Comparison of ENCODE assay signal across 8 mouse cellular contexts in the genomic region with DNA sequence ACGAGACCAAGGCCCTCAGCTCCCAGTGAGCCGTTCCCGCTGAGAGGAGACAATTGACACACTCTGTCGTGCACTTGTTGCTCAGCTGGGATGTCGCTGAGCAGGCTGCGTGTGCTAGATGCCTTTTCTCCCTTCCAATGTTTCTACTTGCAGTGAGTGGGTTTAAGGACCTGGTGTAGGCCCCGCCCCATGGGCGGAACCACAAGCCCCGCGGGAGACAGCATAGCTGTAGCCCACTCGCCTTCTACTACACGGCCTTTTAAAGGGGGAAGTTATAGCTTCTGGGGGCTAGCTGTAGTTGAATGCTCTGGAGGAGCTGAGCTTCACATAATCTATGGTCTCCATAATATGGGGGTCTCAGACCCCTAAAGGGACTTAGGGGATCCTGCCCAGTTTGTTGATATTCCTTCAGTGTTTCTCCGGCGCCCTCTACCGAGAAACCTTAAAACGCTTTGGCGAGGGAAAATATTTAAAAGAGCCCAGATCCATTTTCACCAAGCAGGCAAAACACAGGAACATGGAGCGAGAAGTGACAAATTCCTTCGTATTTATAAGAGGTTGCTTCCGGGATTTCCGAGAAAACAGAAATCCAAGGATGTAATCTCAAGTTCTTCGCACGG. TPM values are rescaled to one million over a fixed set of nuclear protein-coding genes. Genes with fewer than 3 reads are reported as not detected.
DNase-seq lines count a peak whose midpoint lies in the region; ATAC-seq and TF ChIP-seq lines count a peak whose summit lies in the region.

No protein-coding gene starts in this region.

- intact Hi-C loops in heart, postnatal 36 days (cut with DNase I) = no loop called here

- peaks cover 11% of the 10 kb centered on the region for H3K79me2 ChIP-seq in myocyte (ENCODE audit: control insufficient read depth, insufficient read depth)

- peak; percentile 67 for DNase-seq in gastrocnemius, adult 18-20 months (ENCODE audit: low spot score)
- DNase-seq in gastrocnemius, postnatal 10 days = no peak
- DNase-seq in embryonic facial prominence, embryonic 10.5 days (ENCODE audit: low spot score) = peak; percentile 61
- DNase-seq in heart, postnatal 36 days = peak; percentile 60 to 72
- DNase-seq in limb, embryonic 14.5 days (ENCODE audit: low spot score) = peak; percentile 59
- no peak for DNase-seq in urinary bladder, adult 2 months (ENCODE audit: low spot score)

- no peak overlapping the region for H3ac ChIP-seq in myocyte (ENCODE audit: control insufficient read depth, insufficient read length)

- peak overlapping the region; percentile 6; the same call in 1 of the 2 replicates for H3K9ac ChIP-seq in limb, embryonic 14.5 days (ENCODE audit: low read depth, low read length, severe bottlenecking)

- 18% methylated on average over 23 of the region's 23 CpGs for WGBS in embryonic facial prominence, embryonic 10.5 days
- 17% methylated on average over 23 of the region's 23 CpGs for WGBS in limb, embryonic 14.5 days

- H3K27me3 ChIP-seq in E14TG2a.4 (ENCODE audit: insufficient read depth, low read length) (no peaks in the 10 kb centered on the region), myocyte (ENCODE audit: control insufficient read depth, insufficient read depth, insufficient read length) (no peaks in the 10 kb centered on the region)
- H3K27me3 ChIP-seq in embryonic facial prominence, embryonic 10.5 days (replicated peaks; ENCODE audit: low read depth, poor library complexity, severe bottlenecking) = 0 out of 2 replicates have a peak, but pooled peaks cover 6% of the 10 kb centered on the region
- no peaks in the 10 kb centered on the region for H3K27me3 ChIP-seq in limb, embryonic 14.5 days (ENCODE audit: control insufficient read depth, insufficient read depth, low read length)

- TF ChIP-seq POLR2A in limb, embryonic 14.5 days (IDR thresholded peaks at IDR 0.05; ENCODE audit: borderline replicate concordance, extremely low read depth, insufficient read depth, insufficient read length) = no peak
- no peak for TF ChIP-seq POLR2A in myocyte (IDR thresholded peaks at IDR 0.05; ENCODE audit: insufficient read length, low read depth)

- no peak for ATAC-seq in limb, embryonic 14.5 days (ENCODE audit: low FRiP score, low read depth)

- peaks cover 79% of the 10 kb centered on the region for H3K4me1 ChIP-seq in E14TG2a.4 (replicated peaks; ENCODE audit: low read depth, low read length)
- H3K4me1 ChIP-seq in embryonic facial prominence, embryonic 10.5 days = peaks cover 54% of the 10 kb centered on the region
- H3K4me1 ChIP-seq in limb, embryonic 14.5 days (ENCODE audit: control insufficient read depth, insufficient read depth, low read length) = peaks cover 22% of the 10 kb centered on the region

- TF ChIP-seq CTCF in E14TG2a.4 (conservative IDR thresholded peaks at IDR 0.05; ENCODE audit: low read length) = peak; percentile 38

- H3K9me3 ChIP-seq in E14TG2a.4 (ENCODE audit: low read length) = no peaks in the 10 kb centered on the region
- peaks cover 2% of the 10 kb centered on the region; the same call in 1 of the 2 replicates for H3K9me3 ChIP-seq in embryonic facial prominence, embryonic 10.5 days
- no peaks in the 10 kb centered on the region for H3K9me3 ChIP-seq in limb, embryonic 14.5 days (ENCODE audit: control insufficient read depth, low read length)

- H3K4me2 ChIP-seq in limb, embryonic 14.5 days (replicated peaks; ENCODE audit: low read depth, low read length, severe bottlenecking) = peak overlapping the region; percentile 44
- peak overlapping the region; percentile 49 for H3K4me2 ChIP-seq in myocyte (ENCODE audit: low read depth)

- H3K27ac ChIP-seq in embryonic facial prominence, embryonic 10.5 days (replicated peaks) = 0 out of 2 replicates have a peak overlapping the region, but pooled peaks have one; percentile 32
- H3K27ac ChIP-seq in limb, embryonic 14.5 days (replicated peaks; ENCODE audit: low read depth, low read length) = no peak overlapping the region

- H3K4me3 ChIP-seq in E14TG2a.4 (replicated peaks; ENCODE audit: low read length) = peak overlapping the region; percentile 61
- H3K4me3 ChIP-seq in embryonic facial prominence, embryonic 10.5 days = peak overlapping the region; percentile 50
- H3K4me3 ChIP-seq in limb, embryonic 14.5 days (replicated peaks; ENCODE audit: low read length) = peak overlapping the region; percentile 29
- H3K4me3 ChIP-seq in myocyte = no peak overlapping the region

- peaks cover 26% of the 10 kb centered on the region for H3K36me3 ChIP-seq in E14TG2a.4 (ENCODE audit: insufficient read depth, low read length)
- H3K36me3 ChIP-seq in embryonic facial prominence, embryonic 10.5 days (replicated peaks) = peaks cover 37% of the 10 kb centered on the region
- H3K36me3 ChIP-seq in limb, embryonic 14.5 days (ENCODE audit: control insufficient read depth, insufficient read depth, low read length) = peaks cover 24% of the 10 kb centered on the region
- peaks cover 21% of the 10 kb centered on the region for H3K36me3 ChIP-seq in myocyte (ENCODE audit: control insufficient read depth, insufficient read depth)

TF ChIP-seq in myocyte, 11 proteins besides CTCF, POLR2A, EP300 and RAD21:
- TF ChIP-seq CEBPB (IDR thresholded peaks at IDR 0.05; ENCODE audit: insufficient read depth, poor library complexity, severe bottlenecking) = no peak
- TF ChIP-seq MYOG (IDR thresholded peaks at IDR 0.05; ENCODE audit: control insufficient read depth in 1 of 3, insufficient read depth in 1 of 3, insufficient read length in 2 of 3, low read depth in 2 of 3) = no peak
- TF ChIP-seq MAX (IDR thresholded peaks at IDR 0.05; ENCODE audit: low read depth) = no peak
- TF ChIP-seq POLR2AphosphoS2 (IDR thresholded peaks at IDR 0.05; ENCODE audit: insufficient read length, low read depth) = no peak
- TF ChIP-seq TCF12 (IDR thresholded peaks at IDR 0.05; ENCODE audit: insufficient read depth, poor library complexity, severe bottlenecking) = no peak

RNA-seq across cellular contexts. Expression of a gene that starts 10.8 kb away (rescaled TPM):
- 1,000 to 10,000 TPM; 1,543 to 1,586 TPM for total RNA-seq in gastrocnemius, adult 18-20 months (2021)
- total RNA-seq in gastrocnemius, postnatal 10 days (2021) = 1,000 to 10,000 TPM; 1,275 to 1,593 TPM
- 20.5 and 24.7 TPM in 2 replicates for polyA plus RNA-seq in embryonic facial prominence, embryonic 10.5 days (2016; fragmentation: Nextera tagmentation; extraction: Ambion mirVana)
- 100 to 1,000 TPM; 631 to 727 TPM for total RNA-seq in heart, postnatal 36 days (2021)
- polyA plus RNA-seq in limb, embryonic 14.5 days (2012; rRNA removed) = 25.5 and 26.7 TPM in 2 replicates
- polyA plus RNA-seq in limb, embryonic 14.5 days (2014; fragmentation: Nextera tagmentation; extraction: Ambion mirVana) = 44.1 and 56.2 TPM in 2 replicates
- 265 TPM for polyA plus RNA-seq in myocyte (2012; fragmentation: generic; extraction: Trizol)
- polyA plus RNA-seq in urinary bladder, adult 2 months (2012; rRNA removed) = 43.8 and 59.1 TPM in 2 replicates

RNA-seq across cellular contexts. Expression of a gene that starts 11.2 kb away (rescaled TPM):
- 10 to 100 TPM; 47.0 to 52.2 TPM for total RNA-seq in gastrocnemius, adult 18-20 months (2021)
- 10 to 100 TPM; 59.7 to 66.0 TPM for total RNA-seq in gastrocnemius, postnatal 10 days (2021)
- 17.1 and 17.3 TPM in 2 replicates for polyA plus RNA-seq in embryonic facial prominence, embryonic 10.5 days (2016; fragmentation: Nextera tagmentation; extraction: Ambion mirVana)
- 100 to 1,000 TPM; 108 to 116 TPM for total RNA-seq in heart, postnatal 36 days (2021)
- 39.2 and 52.9 TPM in 2 replicates for polyA plus RNA-seq in limb, embryonic 14.5 days (2012; rRNA removed)
- polyA plus RNA-seq in limb, embryonic 14.5 days (2014; fragmentation: Nextera tagmentation; extraction: Ambion mirVana) = 10.7 and 11.7 TPM in 2 replicates
- 48.7 TPM for polyA plus RNA-seq in myocyte (2012; fragmentation: generic; extraction: Trizol)
- 20.8 and 33.1 TPM in 2 replicates for polyA plus RNA-seq in urinary bladder, adult 2 months (2012; rRNA removed)

RNA-seq across cellular contexts. Expression of a gene that starts 23.8 kb away (rescaled TPM):
- 10 to 100 TPM; 13.5 to 19.8 TPM for total RNA-seq in gastrocnemius, adult 18-20 months (2021)
- 10 to 100 TPM; 31.7 to 42.6 TPM for total RNA-seq in gastrocnemius, postnatal 10 days (2021)
- polyA plus RNA-seq in embryonic facial prominence, embryonic 10.5 days (2016; fragmentation: Nextera tagmentation; extraction: Ambion mirVana) = 25.1 and 26.4 TPM in 2 replicates
- 10 to 100 TPM; 18.7 to 21.7 TPM for total RNA-seq in heart, postnatal 36 days (2021)
- 31.8 and 44.9 TPM in 2 replicates for polyA plus RNA-seq in limb, embryonic 14.5 days (2012; rRNA removed)
- 33.3 and 33.9 TPM in 2 replicates for polyA plus RNA-seq in limb, embryonic 14.5 days (2014; fragmentation: Nextera tagmentation; extraction: Ambion mirVana)
- polyA plus RNA-seq in myocyte (2012; fragmentation: generic; extraction: Trizol) = 75.4 TPM
- 13.3 and 16.1 TPM in 2 replicates for polyA plus RNA-seq in urinary bladder, adult 2 months (2012; rRNA removed)

RNA-seq across cellular contexts. Expression of a gene that starts 35.2 kb away (rescaled TPM):
- total RNA-seq in gastrocnemius, adult 18-20 months (2021) = not detected
- total RNA-seq in gastrocnemius, postnatal 10 days (2021) = not detected
- 0.11 TPM in 2 replicates for polyA plus RNA-seq in embryonic facial prominence, embryonic 10.5 days (2016; fragmentation: Nextera tagmentation; extraction: Ambion mirVana)
- not detected for total RNA-seq in heart, postnatal 36 days (2021)
- polyA plus RNA-seq in limb, embryonic 14.5 days (2012; rRNA removed) = 0.09 TPM in 1 of 2 replicates, not detected in the other
- polyA plus RNA-seq in limb, embryonic 14.5 days (2014; fragmentation: Nextera tagmentation; extraction: Ambion mirVana) = 0.17 TPM in 1 of 2 replicates, not detected in the other
- polyA plus RNA-seq in myocyte (2012; fragmentation: generic; extraction: Trizol) = 0.04 TPM
- polyA plus RNA-seq in urinary bladder, adult 2 months (2012; rRNA removed) = 0.07 TPM in 1 of 2 replicates, not detected in the other

RNA-seq across cellular contexts. Expression of a gene that starts 35.7 kb away (rescaled TPM):
- total RNA-seq in gastrocnemius, adult 18-20 months (2021) = 10 to 100 TPM; 21.1 to 34.1 TPM
- total RNA-seq in gastrocnemius, postnatal 10 days (2021) = 10 to 100 TPM; 49.5 to 54.7 TPM
- polyA plus RNA-seq in embryonic facial prominence, embryonic 10.5 days (2016; fragmentation: Nextera tagmentation; extraction: Ambion mirVana) = 23.7 and 25.5 TPM in 2 replicates
- 100 to 1,000 TPM; 123 to 136 TPM for total RNA-seq in heart, postnatal 36 days (2021)
- polyA plus RNA-seq in limb, embryonic 14.5 days (2012; rRNA removed) = 61.4 and 91.8 TPM in 2 replicates
- 49.3 and 52.2 TPM in 2 replicates for polyA plus RNA-seq in limb, embryonic 14.5 days (2014; fragmentation: Nextera tagmentation; extraction: Ambion mirVana)
- polyA plus RNA-seq in myocyte (2012; fragmentation: generic; extraction: Trizol) = 1.6 TPM
- polyA plus RNA-seq in urinary bladder, adult 2 months (2012; rRNA removed) = 59.8 and 73.9 TPM in 2 replicates

Comparison
In these comparisons a context has a peak if more than half of its experiments do, and no peak if none do; other contexts are left out.
1. DNase-seq: peak in gastrocnemius, adult 18-20 months (single experiment), embryonic facial prominence, embryonic 10.5 days (single experiment), heart, postnatal 36 days (2 of 2) and limb, embryonic 14.5 days (single experiment); none in gastrocnemius, postnatal 10 days (single experiment) and urinary bladder, adult 2 months (single experiment).